Mouse (Mus musculus) intestine, postnatal 0 days (tissue): ENCODE data around the gene Gstp1. TPM values are rescaled to one million over a fixed set of nuclear protein-coding genes. Genes with fewer than 3 reads are reported as not detected.
A peak's percentile ranks its signal among the peaks of the same experiment; 100 is the strongest.

Experiments
- ATAC-seq: fragments of 200-750 bp; cut with Nextera tagmentation; 2 replicates; pipeline ENCODE4 v1.8.0; 2017; ENCODE audit warnings: mild to moderate bottlenecking, moderate TSS enrichment, moderate library complexity
- H3K27ac ChIP-seq: fragments of 300-500 bp; sonication (generic); 2 replicates; pipeline ENCODE4 v1.5.1; 2014; ENCODE audit warnings: mild to moderate bottlenecking, low read depth, low read length, moderate library complexity
- H3K27me3 ChIP-seq: fragments of 300-500 bp; sonication (generic); replicated peaks from 2 replicates; pipeline ENCODE4 v1.6.1; 2014; ENCODE audit warnings: low read length, mixed read lengths; ENCODE audit not compliant: control insufficient read depth, insufficient read depth
- H3K36me3 ChIP-seq: fragments of 300-500 bp; sonication (generic); 2 replicates; pipeline ENCODE4 v1.6.1; 2014; ENCODE audit warnings: mild to moderate bottlenecking, moderate library complexity; ENCODE audit not compliant: control insufficient read depth, insufficient read depth
- H3K4me1 ChIP-seq: fragments of 300-500 bp; sonication (generic); replicated peaks from 2 replicates; pipeline ENCODE4 v1.6.1; 2014; ENCODE audit warnings: antibody characterized with exemption, low read length, mixed read lengths; ENCODE audit not compliant: control insufficient read depth, insufficient read depth
- H3K4me2 ChIP-seq: fragments of 300-500 bp; sonication (generic); replicated peaks from 2 replicates; pipeline ENCODE4 v1.6.1; 2014; ENCODE audit warnings: low read depth, mild to moderate bottlenecking, moderate library complexity
- H3K4me3 ChIP-seq: fragments of 300-500 bp; sonication (generic); 2 replicates; pipeline ENCODE4 v1.5.1; 2014; ENCODE audit warnings: low read depth, low read length
- H3K9ac ChIP-seq: fragments of 300-500 bp; sonication (generic); 2 replicates; pipeline ENCODE4 v1.6.1; 2014; ENCODE audit warnings: mild to moderate bottlenecking, low read depth, low read length
- H3K9me3 ChIP-seq: fragments of 300-500 bp; sonication (generic); 2 replicates; pipeline ENCODE4 v1.6.1; 2016; ENCODE audit warnings: mixed run types; ENCODE audit not compliant: control insufficient read depth
- CTCF ChIP-seq: sonication (generic); IDR thresholded peaks from 2 replicates; pipeline ENCODE4 v1.5.1; 2016; ENCODE audit warnings: low read depth, mild to moderate bottlenecking, control low read depth, antibody characterized with exemption, moderate library complexity
- WGBS: fragments of 180-500 bp; shearing (Covaris S2); extraction: QIAGEN DNeasy Blood & Tissue Kit; methylation state at CpG from one replicate; pipeline ENCODE4 v1.1.7; 2014; 5-methylcytosine and 5-hydroxymethylcytosine counted together
- polyA plus RNA-seq: library from polyadenylated mRNA; unstranded; fragments of >200 nt; fragmentation: Nextera tagmentation; extraction: Ambion mirVana; gene quantifications from 2 replicates; pipeline ENCODE4 v1.2.1, GENCODE M21; 2015

Gstp1 gene
- polyA plus RNA-seq, 1 experiment from 2014 or later: 746 TPM

GRCm38 (mm10) chr19:3995505-3995904 lies 42.3 kb downstream of the Gstp1 start:
- H3K4me3 ChIP-seq: no peak overlapping the region
- WGBS: 77% methylated on average over 3 of the region's 3 CpGs
- peaks cover 11% of the 10 kb centered on the region; the same call in 1 of the 2 replicates for H3K4me1 ChIP-seq
- no peak overlapping the region for H3K27ac ChIP-seq
- H3K9ac ChIP-seq: no peak overlapping the region
- no peak overlapping the region for H3K4me2 ChIP-seq
- H3K9me3 ChIP-seq: no peaks in the 10 kb centered on the region
- ATAC-seq: no peak
- TF ChIP-seq CTCF: no peak
- H3K27me3 ChIP-seq: no peaks in the 10 kb centered on the region
- H3K36me3 ChIP-seq: no peaks in the 10 kb centered on the region

- H3K4me3 ChIP-seq: no peak overlapping the region
- peaks cover 11% of the 10 kb centered on the region; the same call in 1 of the 2 replicates for H3K4me1 ChIP-seq
- H3K27me3 ChIP-seq: no peaks in the 10 kb centered on the region
- H3K4me2 ChIP-seq: no peak overlapping the region
- H3K27ac ChIP-seq: no peak overlapping the region
- 61% methylated on average over 6 of the region's 6 CpGs for WGBS
- no peaks in the 10 kb centered on the region for H3K36me3 ChIP-seq
- TF ChIP-seq CTCF: no peak
- no peaks in the 10 kb centered on the region for H3K9me3 ChIP-seq
- H3K9ac ChIP-seq: no peak overlapping the region
- ATAC-seq: no peak
These were observed 42.9 kb downstream of the Gstp1 start for GRCm38 (mm10) chr19:3994932-3995331.

GRCm38 (mm10) chr19:3992416-3992815 lies 45.4 kb downstream of the Gstp1 start, which contains the start of gene Tbx10:
Gene Tbx10 (plus strand): TSS chr19:3992752.
- no peak for ATAC-seq
- H3K9ac ChIP-seq: no peak within 1 kb of the TSS
- H3K27me3 ChIP-seq: no peaks in the 10 kb centered on the region
- no peak within 1 kb of the TSS for H3K4me3 ChIP-seq
- TF ChIP-seq CTCF: peak; percentile 19; the same call in 1 of the 2 replicates
- no peaks in the 10 kb centered on the region for H3K36me3 ChIP-seq
- no peak within 1 kb of the TSS for H3K27ac ChIP-seq
- 0 out of 2 replicates have a peak within 1 kb of the TSS, but pooled peaks have one; percentile 6 for H3K4me2 ChIP-seq
- no peaks in the 10 kb centered on the region for H3K9me3 ChIP-seq
- WGBS: 73% methylated on average over 5 of the region's 5 CpGs
- peaks cover 8% of the 10 kb centered on the region; the same call in 1 of the 2 replicates for H3K4me1 ChIP-seq

- no peaks in the 10 kb centered on the region for H3K27me3 ChIP-seq
- H3K9me3 ChIP-seq: no peaks in the 10 kb centered on the region
- no peak for TF ChIP-seq CTCF
- H3K36me3 ChIP-seq: no peaks in the 10 kb centered on the region
- H3K9ac ChIP-seq: no peak overlapping the region
- WGBS: 85% methylated on average over 3 of the region's 3 CpGs
- H3K4me3 ChIP-seq: no peak overlapping the region
- H3K4me2 ChIP-seq: no peak overlapping the region
- no peak overlapping the region for H3K27ac ChIP-seq
- H3K4me1 ChIP-seq: peaks cover 8% of the 10 kb centered on the region; the same call in 1 of the 2 replicates
- no peak for ATAC-seq
These were observed 45.8 kb downstream of the Gstp1 start for GRCm38 (mm10) chr19:3991966-3992365.

- H3K36me3 ChIP-seq: no peaks in the 10 kb centered on the region
- H3K4me2 ChIP-seq: no peak overlapping the region
- peaks cover 11% of the 10 kb centered on the region; the same call in 1 of the 2 replicates for H3K4me1 ChIP-seq
- no peak for TF ChIP-seq CTCF
- no peak overlapping the region for H3K9ac ChIP-seq
- H3K4me3 ChIP-seq: no peak overlapping the region
- H3K27me3 ChIP-seq: no peaks in the 10 kb centered on the region
- H3K27ac ChIP-seq: no peak overlapping the region
- ATAC-seq: no peak
- H3K9me3 ChIP-seq: no peaks in the 10 kb centered on the region
- WGBS: 100% methylated on average over 3 of the region's 3 CpGs
These were observed 46.2 kb downstream of the Gstp1 start for GRCm38 (mm10) chr19:3991562-3991961.

- no peak for TF ChIP-seq CTCF
- no peaks in the 10 kb centered on the region for H3K36me3 ChIP-seq
- H3K4me3 ChIP-seq: no peak overlapping the region
- no peaks in the 10 kb centered on the region for H3K27me3 ChIP-seq
- no peak for ATAC-seq
- H3K4me2 ChIP-seq: no peak overlapping the region
- H3K27ac ChIP-seq: no peak overlapping the region
- 50% methylated on average over 6 of the region's 6 CpGs for WGBS
- no peak overlapping the region for H3K9ac ChIP-seq
- no peaks in the 10 kb centered on the region for H3K9me3 ChIP-seq
- peaks cover 15% of the 10 kb centered on the region; the same call in 1 of the 2 replicates for H3K4me1 ChIP-seq
These were observed 47.0 kb downstream of the Gstp1 start for GRCm38 (mm10) chr19:3990804-3991203.

GRCm38 (mm10) chr19:3988750-3989149 lies 49.0 kb downstream of the Gstp1 start:
- H3K4me2 ChIP-seq: no peak overlapping the region
- no peaks in the 10 kb centered on the region for H3K27me3 ChIP-seq
- peak; percentile 61 for TF ChIP-seq CTCF
- no peaks in the 10 kb centered on the region for H3K9me3 ChIP-seq
- no peak overlapping the region for H3K27ac ChIP-seq
- ATAC-seq: no peak
- H3K9ac ChIP-seq: no peak overlapping the region
- H3K4me1 ChIP-seq: peaks cover 17% of the 10 kb centered on the region; the same call in 1 of the 2 replicates
- no peak overlapping the region for H3K4me3 ChIP-seq
- WGBS: 96% methylated on average over 4 of the region's 4 CpGs
- H3K36me3 ChIP-seq: no peaks in the 10 kb centered on the region
